Mouse (Mus musculus) lung, embryonic 14.5 days (tissue): ENCODE results near the gene Cd24a. TPM values are rescaled to one million over a fixed set of nuclear protein-coding genes. Genes with fewer than 3 reads are reported as not detected.

ENCODE experiments used
- ATAC-seq: fragments of 200-750 bp; cut with Nextera tagmentation; 2 replicates; pipeline ENCODE4 v1.8.0; 2017; ENCODE audit warnings: mild to moderate bottlenecking, moderate TSS enrichment, moderate library complexity; ENCODE audit not compliant: insufficient read depth
- DNase-seq: peaks from one replicate; pipeline ENCODE4 v3.0.0-alpha.2; 2015
- H3K27ac ChIP-seq: fragments of 300-500 bp; sonication (generic); 2 replicates; pipeline ENCODE4 v1.5.1; 2014; ENCODE audit warnings: low read depth, mild to moderate bottlenecking, moderate library complexity
- H3K27me3 ChIP-seq: fragments of 300-500 bp; sonication (generic); 2 replicates; pipeline ENCODE4 v1.6.1; 2014; ENCODE audit warnings: low read length, control low read depth; ENCODE audit not compliant: insufficient read depth
- H3K36me3 ChIP-seq: fragments of 300-500 bp; sonication (generic); 2 replicates; pipeline ENCODE4 v1.6.1; 2014; ENCODE audit warnings: control low read depth; ENCODE audit not compliant: insufficient read depth
- H3K4me1 ChIP-seq: fragments of 300-500 bp; sonication (generic); 2 replicates; pipeline ENCODE4 v1.6.1; 2014; ENCODE audit warnings: antibody characterized with exemption, control low read depth; ENCODE audit not compliant: insufficient read depth
- H3K4me2 ChIP-seq: fragments of 300-500 bp; sonication (generic); 2 replicates; pipeline ENCODE4 v1.6.1; 2014; ENCODE audit warnings: mild to moderate bottlenecking
- H3K4me3 ChIP-seq: fragments of 300-500 bp; sonication (generic); 2 replicates; pipeline ENCODE4 v1.5.1; 2014; ENCODE audit warnings: low read depth, low read length
- H3K9ac ChIP-seq: fragments of 300-500 bp; sonication (generic); 2 replicates; pipeline ENCODE4 v1.6.1; 2014
- H3K9me3 ChIP-seq: fragments of 300-500 bp; sonication (generic); 2 replicates; pipeline ENCODE4 v1.6.1; 2016; ENCODE audit warnings: low read depth, low read length, control low read depth
- CTCF ChIP-seq: IDR thresholded peaks from 2 replicates; pipeline ENCODE4 v1.5.1; 2016; ENCODE audit warnings: antibody characterized with exemption, low read depth
- WGBS: fragments of 180-500 bp; shearing (Covaris S2); extraction: QIAGEN DNeasy Blood & Tissue Kit; methylation state at CpG from one replicate; pipeline ENCODE4 v1.1.7; 2014; 5-methylcytosine and 5-hydroxymethylcytosine counted together
- polyA plus RNA-seq: library from polyadenylated mRNA; unstranded; fragments of >200 nt; fragmentation: Nextera tagmentation; extraction: Ambion mirVana; gene quantifications from 2 replicates; pipeline ENCODE4 v1.2.1, GENCODE M21; 2014

Gene Cd24a
- polyA plus RNA-seq, 1 experiment from 2014 or later: 262 TPM

DNA sequence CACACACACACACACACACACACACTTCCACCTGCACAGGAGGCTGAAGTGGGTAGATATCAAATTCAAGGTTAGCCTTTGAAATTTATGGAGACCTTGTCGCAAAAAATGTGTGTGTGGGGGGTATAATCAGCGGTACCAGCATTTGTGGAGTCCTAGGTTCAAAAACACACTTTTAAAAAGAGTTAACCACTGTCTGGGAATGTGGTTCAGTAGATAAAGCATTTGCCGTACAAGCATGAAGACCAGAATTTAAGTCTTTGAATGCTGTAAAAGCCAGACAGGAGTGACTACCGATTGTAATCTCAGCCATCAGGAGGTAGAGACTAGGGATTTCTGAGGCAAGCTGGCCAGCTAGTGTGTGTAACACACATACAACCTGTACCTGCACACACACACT, 55.0 kb downstream of the Cd24a start:
- Histone ChIP-seq H3K36me3 (no peaks in the 10 kb centered on the region), H3K9ac (no peak overlapping the region), H3K4me2 (no peak overlapping the region), H3K4me1 (0 out of 2 replicates have a peak, but pooled peaks cover 3% of the 10 kb centered on the region), H3K9me3 (no peaks in the 10 kb centered on the region), H3K27me3 (no peaks in the 10 kb centered on the region), H3K27ac (no peak overlapping the region), H3K4me3 (no peak overlapping the region)
- WGBS: 80% methylated on average over 4 of the region's 4 CpGs
- TF ChIP-seq CTCF: no peak
- DNase-seq (no peak), ATAC-seq (no peak)

Other genes with a start within 250 kb of the Cd24a start
- gene Bend3, start 99.5 kb upstream of the Cd24a start, polyA plus RNA-seq: 7.9 and 8.4 TPM in 2 replicates
- gene Gm9803, start 54.2 kb upstream of the Cd24a start, polyA plus RNA-seq: 10.5 and 19.0 TPM in 2 replicates
- 53.6 and 53.8 TPM in 2 replicates for gene 1700021F05Rik, start 37.3 kb upstream of the Cd24a start, polyA plus RNA-seq